Mouse (Mus musculus): ENCODE measurements around the gene St5. TPM values are rescaled to one million over a fixed set of nuclear protein-coding genes. Genes with fewer than 3 reads are reported as not detected.
A peak's percentile ranks its signal among the peaks of the same experiment; 100 is the strongest.

Gene St5
- polyA plus RNA-seq, 1 experiment from 2014 or later = 40.3 TPM

DNA sequence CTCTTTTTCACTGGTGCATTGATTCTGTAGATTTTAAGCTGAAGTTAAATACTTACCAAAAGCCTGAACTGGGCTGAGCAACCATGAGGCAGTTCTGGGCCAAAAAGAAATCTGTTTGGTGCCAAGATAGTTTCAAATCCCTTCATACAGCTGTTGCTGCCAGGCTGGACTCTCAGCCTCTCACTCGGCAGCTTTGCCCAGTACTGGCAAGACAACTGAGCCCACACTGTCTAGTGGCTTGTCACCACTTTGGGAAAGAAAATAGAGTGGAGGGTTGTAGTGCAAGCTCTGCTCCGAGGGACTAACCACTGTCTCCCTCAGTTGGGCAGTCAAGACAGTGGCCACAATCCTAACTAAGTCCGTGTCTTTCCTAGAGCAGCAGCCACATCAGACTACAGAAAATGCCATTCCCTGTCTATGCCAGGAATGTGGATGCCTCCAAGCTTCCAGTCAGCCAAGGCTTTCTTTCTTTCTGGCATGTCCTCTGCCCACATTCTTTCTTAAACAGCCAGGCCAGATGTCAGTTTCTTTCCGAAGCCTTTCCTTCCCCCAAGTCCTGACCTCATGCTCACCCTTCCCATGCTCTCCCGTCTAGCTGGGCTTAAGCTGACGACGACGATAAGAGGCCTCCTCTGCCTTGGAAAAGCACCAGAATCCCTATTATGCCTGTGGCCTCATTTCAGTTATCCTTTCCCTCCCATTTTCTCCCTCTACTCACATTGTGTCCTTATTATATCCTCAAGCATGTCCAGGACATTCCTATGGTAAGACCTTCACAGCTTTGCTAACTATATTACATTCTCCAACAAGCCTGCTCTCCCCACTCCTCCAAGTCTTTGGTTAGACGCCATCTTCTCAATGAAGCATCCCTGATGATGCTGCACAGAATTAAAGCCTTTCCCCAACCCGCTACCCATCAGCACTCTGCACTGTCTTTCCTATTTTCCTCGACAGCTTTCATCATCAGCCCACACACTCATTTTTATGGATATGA lies 126.8 kb downstream of the St5 start:
- no peak overlapping the region for H3K9ac ChIP-seq (ENCODE audit: low read depth, low read length)
- peak overlapping the region; percentile 61; the same call in 1 of the 2 replicates for H3K27ac ChIP-seq
- DNase-seq (ENCODE audit: low spot score) = peak; percentile 70
- H3K9me3 ChIP-seq (replicated peaks; ENCODE audit: low read length) = no peaks in the 10 kb centered on the region
- ATAC-seq (replicated peaks; ENCODE audit: low FRiP score, low read depth) = no peak
- H3K4me1 ChIP-seq (replicated peaks; ENCODE audit: insufficient read depth, low read length) = peaks cover 6% of the 10 kb centered on the region
- TF ChIP-seq CTCF (IDR thresholded peaks at IDR 0.05; ENCODE audit: low read depth) = no peak
- no peaks in the 10 kb centered on the region for H3K27me3 ChIP-seq (ENCODE audit: insufficient read depth, low read length)
- WGBS = 48% methylated on average over 11 of the region's 11 CpGs
- no peak overlapping the region for H3K4me3 ChIP-seq (replicated peaks; ENCODE audit: low read depth, low read length)
- no peak overlapping the region for H3K4me2 ChIP-seq (ENCODE audit: low read length)
- no peaks in the 10 kb centered on the region for H3K36me3 ChIP-seq (ENCODE audit: insufficient read depth, low read length)

DNA sequence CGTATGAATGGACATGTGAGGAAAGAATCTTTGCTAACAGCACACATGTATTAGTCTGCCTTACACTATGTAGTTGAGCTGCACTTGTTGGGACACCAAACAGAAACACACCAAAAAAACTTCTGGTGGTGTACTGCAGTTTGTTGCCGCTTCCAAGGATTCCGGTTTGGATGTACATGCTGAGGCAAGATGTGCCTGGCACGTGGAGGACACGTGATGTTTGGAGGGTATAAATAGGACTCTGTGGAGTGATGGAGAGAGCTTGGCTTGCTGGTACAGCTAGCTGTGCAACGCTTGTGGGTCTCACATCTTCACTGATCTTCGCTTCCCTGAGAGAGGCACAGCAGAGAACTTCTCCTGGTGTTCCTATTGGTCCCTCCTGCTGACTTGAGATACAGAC lies 129.2 kb downstream of the St5 start:
- Histone ChIP-seq H3K9me3 (replicated peaks; ENCODE audit: low read length) (no peaks in the 10 kb centered on the region), H3K36me3 (ENCODE audit: insufficient read depth, low read length) (no peaks in the 10 kb centered on the region), H3K27ac (no peak overlapping the region), H3K27me3 (ENCODE audit: insufficient read depth, low read length) (no peaks in the 10 kb centered on the region), H3K9ac (ENCODE audit: low read depth, low read length) (no peak overlapping the region), H3K4me2 (ENCODE audit: low read length) (no peak overlapping the region), H3K4me3 (replicated peaks; ENCODE audit: low read depth, low read length) (no peak overlapping the region), H3K4me1 (replicated peaks; ENCODE audit: insufficient read depth, low read length) (peaks cover 6% of the 10 kb centered on the region)
- 95% methylated on average over 7 of the region's 7 CpGs for WGBS
- no peak for DNase-seq (ENCODE audit: low spot score)
- no peak for ATAC-seq (replicated peaks; ENCODE audit: low FRiP score, low read depth)
- TF ChIP-seq CTCF (IDR thresholded peaks at IDR 0.05; ENCODE audit: low read depth) = no peak

DNA sequence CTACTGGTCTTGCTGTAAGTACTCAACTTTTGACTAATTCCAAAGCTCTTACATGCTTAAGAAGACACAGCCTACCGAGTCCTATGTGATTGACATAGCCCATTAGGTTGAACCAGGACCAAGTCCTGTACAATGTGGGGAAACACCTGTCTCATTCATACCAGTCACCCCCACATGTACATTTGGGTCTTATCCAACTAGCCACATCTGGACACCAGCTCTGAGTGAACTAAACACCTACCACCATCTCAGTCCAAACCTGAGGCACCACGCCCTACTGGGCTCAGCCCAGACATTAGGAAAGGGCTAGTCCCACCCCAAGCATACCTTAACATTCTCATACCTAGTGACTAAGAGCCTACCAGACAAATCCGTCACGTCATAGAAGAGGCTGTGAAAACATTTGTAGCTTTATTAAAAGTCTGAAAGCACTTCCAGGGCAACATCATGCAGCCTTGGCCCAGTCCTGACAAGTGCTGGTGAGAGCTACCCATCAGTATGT lies 135.0 kb downstream of the St5 start:
- Histone ChIP-seq H3K27me3 (ENCODE audit: insufficient read depth, low read length) (no peaks in the 10 kb centered on the region), H3K4me3 (replicated peaks; ENCODE audit: low read depth, low read length) (no peak overlapping the region), H3K9me3 (replicated peaks; ENCODE audit: low read length) (no peaks in the 10 kb centered on the region), H3K27ac (no peak overlapping the region), H3K4me1 (replicated peaks; ENCODE audit: insufficient read depth, low read length) (peaks cover 8% of the 10 kb centered on the region; the same call in 1 of the 2 replicates), H3K9ac (ENCODE audit: low read depth, low read length) (no peak overlapping the region), H3K36me3 (ENCODE audit: insufficient read depth, low read length) (peaks cover 5% of the 10 kb centered on the region; the same call in 1 of the 2 replicates), H3K4me2 (ENCODE audit: low read length) (no peak overlapping the region)
- ATAC-seq (replicated peaks; ENCODE audit: low FRiP score, low read depth) (no peak), DNase-seq (ENCODE audit: low spot score) (no peak)
- TF ChIP-seq CTCF (IDR thresholded peaks at IDR 0.05; ENCODE audit: low read depth) = no peak
- 89% methylated on average over 4 of the region's 4 CpGs for WGBS

DNA sequence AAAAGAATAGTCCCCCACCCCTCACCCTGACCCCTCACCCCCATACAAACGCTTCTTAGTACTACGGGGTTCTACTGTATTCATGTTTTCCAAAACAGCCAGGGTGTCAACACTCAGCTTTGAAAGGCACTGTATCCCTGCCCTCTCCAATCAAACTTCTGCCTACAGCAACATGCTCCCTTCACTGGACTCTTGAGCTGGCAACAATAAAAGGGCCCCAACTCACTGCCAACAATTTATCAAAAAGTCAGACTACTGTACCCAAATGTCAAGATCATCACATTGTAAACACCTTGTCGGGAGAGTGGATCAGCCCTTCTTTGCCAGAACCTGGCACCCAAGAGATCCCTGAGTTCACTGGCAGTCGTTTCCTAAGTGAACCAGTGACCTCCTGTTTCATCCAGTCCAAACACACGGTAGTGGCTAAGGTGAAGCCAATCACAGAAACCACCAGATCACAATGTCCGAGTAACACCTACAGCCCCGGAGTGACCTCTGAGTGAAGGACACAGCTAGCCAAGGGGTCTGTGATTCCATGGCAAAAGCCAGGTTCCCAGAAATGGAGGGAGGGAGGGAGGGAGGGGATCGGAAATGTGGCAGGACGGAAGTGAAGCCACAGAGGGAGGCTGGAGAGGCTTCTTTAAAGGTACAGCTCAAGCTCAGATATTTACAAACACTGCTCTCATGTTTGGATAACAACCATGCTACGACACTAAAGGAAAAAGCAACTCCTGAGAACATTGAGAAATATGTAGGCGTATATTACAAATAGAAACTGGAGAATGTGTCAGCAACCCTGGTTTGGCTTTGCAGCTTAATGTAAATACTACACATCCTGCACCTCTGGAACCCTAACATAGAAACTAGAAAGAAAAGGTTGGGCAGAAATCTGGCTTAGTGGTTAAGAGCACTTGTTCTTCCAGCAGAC lies 136.3 kb downstream of the St5 start:
- Histone ChIP-seq H3K9me3 (replicated peaks; ENCODE audit: low read length) (no peaks in the 10 kb centered on the region), H3K9ac (ENCODE audit: low read depth, low read length) (no peak overlapping the region), H3K27ac (peak overlapping the region; percentile 38; the same call in 1 of the 2 replicates), H3K4me2 (ENCODE audit: low read length) (no peak overlapping the region), H3K27me3 (ENCODE audit: insufficient read depth, low read length) (no peaks in the 10 kb centered on the region), H3K4me1 (replicated peaks; ENCODE audit: insufficient read depth, low read length) (peaks cover 21% of the 10 kb centered on the region), H3K4me3 (replicated peaks; ENCODE audit: low read depth, low read length) (no peak overlapping the region), H3K36me3 (ENCODE audit: insufficient read depth, low read length) (peaks cover 5% of the 10 kb centered on the region; the same call in 1 of the 2 replicates)
- TF ChIP-seq CTCF (IDR thresholded peaks at IDR 0.05; ENCODE audit: low read depth) = no peak
- 62% methylated on average over 11 of the region's 11 CpGs for WGBS
- DNase-seq (ENCODE audit: low spot score) (no peak), ATAC-seq (replicated peaks; ENCODE audit: low FRiP score, low read depth) (0 out of 2 replicates have a peak, but pooled peaks have one; percentile 25)

DNA sequence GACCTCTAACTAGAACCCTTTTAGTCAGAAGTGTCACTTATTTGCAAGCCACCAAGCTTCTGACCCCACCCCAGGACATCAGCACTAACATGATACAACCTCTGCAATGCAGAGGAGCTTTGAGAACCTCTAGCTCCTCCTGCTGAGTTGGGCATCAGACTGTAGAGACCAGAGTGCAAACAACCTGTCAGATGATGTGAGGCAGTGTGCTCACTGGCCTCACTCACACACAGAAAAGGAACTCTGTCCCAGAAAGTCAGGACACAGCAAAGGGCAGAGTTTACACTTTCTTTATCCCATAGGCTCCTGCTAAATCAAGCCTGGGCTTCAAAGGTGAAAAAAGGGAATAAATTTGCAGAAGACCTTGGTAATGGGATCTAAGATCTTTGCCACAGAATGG lies 137.1 kb downstream of the St5 start:
- peak; percentile 72 for ATAC-seq (replicated peaks; ENCODE audit: low FRiP score, low read depth)
- H3K27ac ChIP-seq = peak overlapping the region; percentile 38; the same call in 1 of the 2 replicates
- DNase-seq (ENCODE audit: low spot score) = no peak
- H3K27me3 ChIP-seq (ENCODE audit: insufficient read depth, low read length) = no peaks in the 10 kb centered on the region
- no peak for TF ChIP-seq CTCF (IDR thresholded peaks at IDR 0.05; ENCODE audit: low read depth)
- H3K4me2 ChIP-seq (ENCODE audit: low read length) = no peak overlapping the region
- H3K9ac ChIP-seq (ENCODE audit: low read depth, low read length) = no peak overlapping the region
- H3K4me3 ChIP-seq (replicated peaks; ENCODE audit: low read depth, low read length) = no peak overlapping the region
- H3K4me1 ChIP-seq (replicated peaks; ENCODE audit: insufficient read depth, low read length) = peaks cover 24% of the 10 kb centered on the region
- H3K9me3 ChIP-seq (replicated peaks; ENCODE audit: low read length) = no peaks in the 10 kb centered on the region
- peaks cover 5% of the 10 kb centered on the region; the same call in 1 of the 2 replicates for H3K36me3 ChIP-seq (ENCODE audit: insufficient read depth, low read length)

Measured in kidney, postnatal 0 days (tissue).